Mouse (Mus musculus) kidney, adult 2 months (tissue): ENCODE results near the gene Lrrc75a.

Source experiments
- CTCF ChIP-seq: fragments of 200-500 bp; conservative IDR thresholded peaks from 2 replicates; pipeline ENCODE4 v1.5.1; 2011; ENCODE audit warnings: low read depth, mild to moderate bottlenecking, control low read depth, low read length, moderate library complexity, mixed read lengths; ENCODE audit not compliant: insufficient read depth, insufficient read length
- POLR2A ChIP-seq: fragments of 200-500 bp; IDR thresholded peaks from one replicate; pipeline ENCODE4 v1.6.1; 2011; ENCODE audit warnings: low read depth, low read length, control low read depth

GRCm38 (mm10) chr11:62560463-62561016 lies 87.8 kb downstream of the Lrrc75a start:
- TF ChIP-seq CTCF (no peak), POLR2A (no peak)
